Mouse (Mus musculus) stomach, embryonic 16.5 days (tissue): ENCODE results near the gene Synrg. TPM values are rescaled to one million over a fixed set of nuclear protein-coding genes. Genes with fewer than 3 reads are reported as not detected.

ENCODE experiments used
- ATAC-seq: fragments of 200-750 bp; cut with Nextera tagmentation; 2 replicates; pipeline ENCODE4 v1.8.0; 2017; ENCODE audit warnings: moderate number of reproducible peaks, moderate TSS enrichment; ENCODE audit not compliant: insufficient read depth, low FRiP score
- H3K27ac ChIP-seq: fragments of 300-500 bp; sonication (generic); 2 replicates; pipeline ENCODE4 v1.5.1; 2014; ENCODE audit warnings: low read length
- H3K27me3 ChIP-seq: fragments of 300-500 bp; sonication (generic); 2 replicates; pipeline ENCODE4 v1.6.1; 2014; ENCODE audit warnings: low read length, control low read depth, mixed read lengths; ENCODE audit not compliant: control insufficient read depth, insufficient read depth
- H3K36me3 ChIP-seq: fragments of 300-500 bp; sonication (generic); 2 replicates; pipeline ENCODE4 v1.6.1; 2014; ENCODE audit warnings: low read length; ENCODE audit not compliant: control insufficient read depth, insufficient read depth
- H3K4me1 ChIP-seq: fragments of 300-500 bp; sonication (generic); 2 replicates; pipeline ENCODE4 v1.6.1; 2014; ENCODE audit warnings: low read length, control low read depth, mixed read lengths; ENCODE audit not compliant: control insufficient read depth, insufficient read depth
- H3K4me2 ChIP-seq: fragments of 300-500 bp; sonication (generic); 2 replicates; pipeline ENCODE4 v1.6.1; 2014; ENCODE audit warnings: low read depth, low read length, mixed read lengths
- H3K4me3 ChIP-seq: fragments of 300-500 bp; sonication (generic); replicated peaks from 2 replicates; pipeline ENCODE4 v1.5.1; 2014; ENCODE audit warnings: mild to moderate bottlenecking, low read length
- H3K9ac ChIP-seq: fragments of 300-500 bp; sonication (generic); 2 replicates; pipeline ENCODE4 v1.6.1; 2014; ENCODE audit warnings: low read length
- H3K9me3 ChIP-seq: fragments of 300-500 bp; sonication (generic); replicated peaks from 2 replicates; pipeline ENCODE4 v1.6.1; 2016; ENCODE audit warnings: low read length, control low read depth; ENCODE audit not compliant: control insufficient read depth
- WGBS: fragments of 180-500 bp; shearing (Covaris S2); extraction: QIAGEN DNeasy Blood & Tissue Kit; methylation state at CpG from one replicate; pipeline ENCODE4 v1.1.7; 2014; 5-methylcytosine and 5-hydroxymethylcytosine counted together
- polyA plus RNA-seq: library from polyadenylated mRNA; unstranded; fragments of >200 nt; fragmentation: Nextera tagmentation; extraction: Ambion mirVana; gene quantifications from 2 replicates; pipeline ENCODE4 v1.2.1, GENCODE M21; 2015

Synrg gene
- polyA plus RNA-seq, 1 experiment from 2014 or later, result 11.7 TPM

DNA sequence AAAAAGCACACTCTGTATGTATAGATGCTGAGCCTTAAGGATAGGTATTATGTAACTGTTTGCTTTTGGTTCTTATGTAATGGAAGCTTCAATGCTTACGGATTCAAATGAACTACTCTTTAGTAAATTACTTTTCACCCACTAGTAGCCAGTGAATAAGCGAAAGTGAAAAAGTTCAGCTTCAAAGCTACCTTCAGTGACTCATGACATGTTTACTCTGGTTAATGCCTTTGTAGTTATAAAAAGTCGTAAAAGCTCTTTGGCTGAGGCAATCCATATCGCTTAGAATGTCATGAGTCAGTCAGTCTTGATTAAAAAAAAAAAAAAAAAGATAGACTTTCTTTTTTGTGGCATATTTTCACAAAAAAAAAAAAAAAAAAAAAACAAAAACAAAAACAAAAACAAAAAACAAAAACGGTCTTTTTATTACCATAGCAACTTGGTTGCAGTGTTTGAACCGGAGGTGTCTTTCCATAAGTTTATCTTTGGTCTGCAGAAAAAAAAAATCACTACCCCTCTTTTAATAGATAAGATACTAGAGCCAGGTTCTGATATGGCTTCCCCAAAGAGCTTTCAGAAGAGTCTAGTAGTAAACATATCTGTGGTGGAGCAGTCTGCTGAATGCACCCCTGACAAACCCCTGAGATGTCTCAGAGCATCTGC lies 52.0 kb downstream of the Synrg start:
- H3K4me2 ChIP-seq, result no peak overlapping the region
- ATAC-seq, result no peak

DNA sequence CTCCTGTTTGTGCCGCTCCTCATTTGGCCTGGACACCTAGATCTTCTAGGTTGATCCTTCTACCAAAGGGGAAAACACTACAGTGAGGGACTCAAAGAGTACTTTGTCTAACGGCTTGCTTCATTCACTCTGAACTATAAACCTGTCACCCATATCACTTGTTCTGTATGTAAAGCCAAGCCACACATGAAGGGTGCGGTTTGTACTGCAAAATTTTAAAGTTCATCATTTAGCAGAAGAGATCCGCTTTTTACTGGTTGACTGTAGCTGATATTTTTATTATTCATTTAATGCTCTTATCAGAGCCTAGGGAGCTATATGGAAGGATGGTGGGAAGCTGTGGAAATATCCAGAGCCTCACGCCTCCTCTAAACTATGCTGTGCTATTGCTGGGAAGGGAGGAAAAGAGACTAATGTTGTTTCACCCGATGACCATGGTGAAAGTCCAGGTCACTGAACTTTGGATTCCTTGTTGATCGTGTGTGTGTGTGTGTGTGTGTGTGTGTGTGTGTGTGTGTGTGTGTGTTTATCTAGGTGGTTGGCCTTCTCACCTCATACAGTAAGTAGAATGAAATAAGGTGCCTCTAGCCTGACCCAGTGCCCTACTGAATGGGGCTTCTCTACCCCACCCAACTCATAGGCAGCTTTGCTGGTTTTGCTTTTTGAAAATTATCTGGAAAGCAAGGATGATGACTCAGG lies 52.7 kb downstream of the Synrg start:
- no peak overlapping the region for H3K9ac ChIP-seq
- no peaks in the 10 kb centered on the region for H3K4me1 ChIP-seq
- no peaks in the 10 kb centered on the region for H3K27me3 ChIP-seq
- no peak overlapping the region for H3K27ac ChIP-seq
- H3K4me2 ChIP-seq, result no peak overlapping the region
- no peak overlapping the region for H3K4me3 ChIP-seq
- ATAC-seq, result no peak
- H3K36me3 ChIP-seq, result no peaks in the 10 kb centered on the region
- WGBS, result 73% methylated on average over 7 of the region's 7 CpGs
- H3K9me3 ChIP-seq, result no peaks in the 10 kb centered on the region

More for the DNA sequence above, 52.0 kb downstream of the Synrg start:
- Histone ChIP-seq H3K4me3 (no peak overlapping the region), H3K27ac (no peak overlapping the region), H3K4me1 (no peaks in the 10 kb centered on the region), H3K27me3 (no peaks in the 10 kb centered on the region), H3K9me3 (no peaks in the 10 kb centered on the region), H3K9ac (no peak overlapping the region), H3K36me3 (no peaks in the 10 kb centered on the region)
- WGBS, result 54% methylated on average over 6 of the region's 6 CpGs

DNA sequence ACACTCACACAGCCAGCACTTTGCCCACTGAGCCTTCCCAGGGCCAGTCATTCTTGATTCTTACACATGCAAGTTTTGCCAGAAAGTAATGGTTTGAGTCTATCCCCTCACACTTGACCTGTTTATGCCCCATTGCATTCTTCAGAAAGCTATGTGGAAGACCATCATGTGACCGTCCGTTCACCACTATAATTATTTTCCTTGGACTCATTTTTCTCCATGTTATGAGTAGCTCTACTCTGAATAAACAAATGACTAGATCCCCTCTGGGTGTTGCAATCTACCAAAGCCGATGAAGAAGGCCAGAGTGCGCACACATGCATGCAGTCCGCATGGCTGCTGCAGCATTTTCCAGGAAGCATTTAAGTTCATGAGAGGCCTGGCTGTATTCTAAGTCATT lies 63.0 kb downstream of the Synrg start:
- H3K27ac ChIP-seq, result no peak overlapping the region
- peaks cover 17% of the 10 kb centered on the region for H3K36me3 ChIP-seq
- no peak for ATAC-seq
- WGBS, result 70% methylated on average over 5 of the region's 5 CpGs
- H3K9ac ChIP-seq, result no peak overlapping the region
- no peak overlapping the region for H3K4me3 ChIP-seq
- H3K27me3 ChIP-seq, result no peaks in the 10 kb centered on the region
- H3K4me2 ChIP-seq, result no peak overlapping the region
- H3K9me3 ChIP-seq, result no peaks in the 10 kb centered on the region
- no peaks in the 10 kb centered on the region for H3K4me1 ChIP-seq

DNA sequence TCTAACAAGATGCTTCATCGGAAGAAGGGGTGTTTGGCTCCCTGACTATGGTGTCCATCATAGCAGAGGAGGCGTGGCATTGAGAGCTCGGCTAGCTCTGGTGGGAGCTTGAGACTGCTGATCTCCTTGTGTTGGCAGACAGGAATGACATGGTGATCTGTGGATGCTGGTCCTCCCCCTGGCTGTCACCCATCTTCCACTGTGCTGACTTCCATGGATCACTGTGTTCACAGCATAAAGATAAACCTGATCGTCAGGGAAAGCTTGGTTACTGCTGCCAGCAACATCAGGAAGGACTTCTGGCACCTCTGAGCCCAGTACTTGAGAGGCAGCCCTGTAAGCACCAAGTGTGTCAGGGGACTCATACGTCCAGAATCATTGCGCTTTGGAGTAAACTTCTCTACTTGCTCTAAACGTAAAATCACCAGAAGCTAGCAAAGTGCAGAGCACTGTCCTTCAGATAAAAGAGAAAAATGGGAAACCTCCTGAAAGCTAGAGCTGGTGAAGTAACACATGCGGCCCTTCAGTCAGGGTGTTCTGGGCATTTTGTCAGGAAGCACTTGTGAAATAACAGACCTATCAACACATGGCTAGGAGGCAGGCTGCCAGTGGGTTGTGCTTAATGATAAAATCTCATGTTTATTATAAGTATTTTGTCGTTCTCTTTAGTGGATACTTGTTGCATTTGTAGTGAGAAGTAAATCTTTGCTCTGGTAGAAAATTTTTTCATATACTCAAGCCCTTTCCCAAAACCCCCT lies 64.2 kb downstream of the Synrg start:
- no peaks in the 10 kb centered on the region for H3K9me3 ChIP-seq
- no peaks in the 10 kb centered on the region for H3K4me1 ChIP-seq
- WGBS, result 67% methylated on average over 9 of the region's 9 CpGs
- H3K36me3 ChIP-seq, result peaks cover 17% of the 10 kb centered on the region
- H3K27me3 ChIP-seq, result no peaks in the 10 kb centered on the region
- no peak for ATAC-seq
- no peak overlapping the region for H3K27ac ChIP-seq
- H3K9ac ChIP-seq, result no peak overlapping the region
- H3K4me3 ChIP-seq, result no peak overlapping the region
- no peak overlapping the region for H3K4me2 ChIP-seq

DNA sequence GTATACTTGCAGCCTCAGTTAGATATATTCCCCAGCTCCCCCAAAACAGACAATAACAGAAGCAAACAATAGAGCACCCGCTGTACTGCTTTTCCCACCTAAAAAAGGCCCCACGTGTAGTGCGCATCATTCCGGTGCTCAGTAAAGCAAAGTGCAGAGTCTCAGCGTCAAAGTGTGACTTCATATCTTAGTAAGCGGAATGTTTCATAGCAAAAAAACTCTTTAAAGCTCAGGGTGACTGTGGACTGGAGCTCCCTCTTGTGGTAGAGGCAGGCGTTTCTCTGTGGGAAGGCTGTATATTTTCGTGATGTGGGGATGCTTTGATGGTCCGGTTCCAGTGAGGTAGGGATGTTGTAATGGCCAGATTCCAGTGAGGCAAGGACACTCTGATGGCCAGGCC lies 67.7 kb downstream of the Synrg start:
- WGBS, result 51% methylated on average over 9 of the region's 9 CpGs
- Histone ChIP-seq H3K27ac (no peak overlapping the region), H3K4me1 (no peaks in the 10 kb centered on the region), H3K4me3 (no peak overlapping the region), H3K36me3 (0 out of 2 replicates have a peak, but pooled peaks cover 4% of the 10 kb centered on the region), H3K9ac (no peak overlapping the region), H3K4me2 (no peak overlapping the region), H3K9me3 (no peaks in the 10 kb centered on the region), H3K27me3 (no peaks in the 10 kb centered on the region)
- no peak for ATAC-seq

DNA sequence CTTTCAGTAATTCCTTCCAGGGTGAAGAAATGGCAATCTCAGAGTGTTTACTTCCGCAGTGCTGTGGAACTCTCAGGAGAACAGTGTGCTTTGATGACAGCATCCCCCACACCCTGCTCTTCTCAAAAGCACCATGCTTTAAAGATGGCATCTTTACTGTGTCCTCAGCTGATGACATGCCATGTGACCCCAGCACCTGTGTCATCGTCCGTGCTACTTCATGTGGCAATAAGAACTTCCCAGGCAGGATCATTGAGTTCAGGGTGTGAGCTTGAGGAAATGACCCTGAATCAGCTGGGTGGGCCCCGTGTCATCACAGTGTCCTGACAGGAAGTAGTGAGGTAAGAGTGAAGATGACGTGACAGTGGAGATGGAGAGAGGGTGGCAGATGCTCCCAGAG lies 68.3 kb downstream of the Synrg start:
- H3K4me1 ChIP-seq, result no peaks in the 10 kb centered on the region
- ATAC-seq, result no peak
- 0 out of 2 replicates have a peak, but pooled peaks cover 1% of the 10 kb centered on the region for H3K36me3 ChIP-seq
- H3K27me3 ChIP-seq, result no peaks in the 10 kb centered on the region
- no peak overlapping the region for H3K4me2 ChIP-seq
- WGBS, result 80% methylated on average over 5 of the region's 5 CpGs
- H3K27ac ChIP-seq, result no peak overlapping the region
- H3K4me3 ChIP-seq, result no peak overlapping the region
- no peak overlapping the region for H3K9ac ChIP-seq
- H3K9me3 ChIP-seq, result no peaks in the 10 kb centered on the region

DNA sequence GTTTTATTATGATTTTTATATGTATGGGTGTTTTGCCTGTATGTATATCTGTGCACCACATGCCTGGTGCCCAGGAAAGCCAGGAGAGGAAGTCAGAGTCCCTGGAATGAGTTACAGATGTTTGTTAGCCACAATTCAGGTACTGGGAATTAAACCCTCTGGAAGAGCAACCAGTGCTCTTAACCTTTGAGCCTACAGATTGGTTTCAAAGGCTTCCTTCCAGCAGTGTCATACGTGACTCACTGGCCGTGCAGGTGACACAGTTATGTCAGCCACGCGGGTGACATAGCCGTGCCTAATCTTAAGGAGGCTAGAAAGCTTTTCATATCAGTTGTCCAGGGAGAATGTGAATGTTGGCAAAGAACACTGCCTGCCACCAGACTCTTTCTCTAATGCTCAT lies 69.4 kb downstream of the Synrg start:
- H3K4me3 ChIP-seq, result no peak overlapping the region
- H3K9ac ChIP-seq, result no peak overlapping the region
- no peak overlapping the region for H3K4me2 ChIP-seq
- no peaks in the 10 kb centered on the region for H3K4me1 ChIP-seq
- no peaks in the 10 kb centered on the region for H3K36me3 ChIP-seq
- no peaks in the 10 kb centered on the region for H3K9me3 ChIP-seq
- WGBS, result 77% methylated on average over 5 of the region's 5 CpGs
- ATAC-seq, result no peak
- no peaks in the 10 kb centered on the region for H3K27me3 ChIP-seq
- H3K27ac ChIP-seq, result no peak overlapping the region

DNA sequence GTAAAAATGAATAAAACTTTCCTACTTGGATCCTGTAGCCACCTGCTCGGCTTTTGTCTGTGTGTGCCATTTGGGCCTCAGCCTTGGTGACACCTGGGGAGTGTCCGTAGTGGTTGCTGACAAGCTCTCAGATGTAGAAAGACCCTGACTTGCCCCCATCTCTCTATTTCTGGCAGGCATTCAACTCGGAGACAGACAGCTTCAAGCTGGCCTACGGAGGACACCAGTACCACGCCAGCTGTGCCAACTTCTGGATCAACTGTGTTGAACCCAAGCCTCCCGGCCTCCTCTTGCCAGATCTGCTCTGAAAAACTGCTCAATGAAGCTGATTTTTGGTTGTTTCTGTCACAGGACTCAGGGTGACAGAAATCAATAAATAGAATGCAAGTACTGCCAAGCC lies 76.4 kb downstream of the Synrg start:
- no peak overlapping the region for H3K4me2 ChIP-seq
- 76% methylated on average over 6 of the region's 6 CpGs for WGBS
- H3K9me3 ChIP-seq, result no peaks in the 10 kb centered on the region
- no peaks in the 10 kb centered on the region for H3K27me3 ChIP-seq
- no peaks in the 10 kb centered on the region for H3K36me3 ChIP-seq
- H3K9ac ChIP-seq, result no peak overlapping the region
- no peak for ATAC-seq
- no peak overlapping the region for H3K27ac ChIP-seq
- H3K4me1 ChIP-seq, result no peaks in the 10 kb centered on the region
- no peak overlapping the region for H3K4me3 ChIP-seq
